Mouse (Mus musculus) retina, adult 2 months (tissue): Measurements from ENCODE around the gene Grb10.

Experiments
- DNase-seq: peaks from one replicate; pipeline ENCODE4 v3.0.0-alpha.2; 2012; ENCODE audit warnings: low read depth, low spot score

Grb10 gene

GRCm38 (mm10) chr11:12038470-12038985, at the start of gene Grb10:
Gene Grb10 (minus strand): TSS chr11:12038683.
- DNase-seq = no peak

- no peak for DNase-seq
Observed at GRCm38 (mm10) chr11:12081638-12082037, 43.2 kb upstream of the Grb10 start.

GRCm38 (mm10) chr11:12079231-12079630, 40.7 kb upstream of the Grb10 start:
- no peak for DNase-seq

- no peak for DNase-seq
Observed at GRCm38 (mm10) chr11:12075449-12075848, 37.0 kb upstream of the Grb10 start.

- no peak for DNase-seq
Observed at GRCm38 (mm10) chr11:12073394-12074226, 35.1 kb upstream of the Grb10 start.

GRCm38 (mm10) chr11:12072322-12072721, 33.8 kb upstream of the Grb10 start:
- DNase-seq = no peak

GRCm38 (mm10) chr11:12059005-12059404, 20.5 kb upstream of the Grb10 start:
- no peak for DNase-seq

- DNase-seq = no peak
Observed at GRCm38 (mm10) chr11:12048547-12049327, 10.3 kb upstream of the Grb10 start.

GRCm38 (mm10) chr11:12048135-12048534, 9.7 kb upstream of the Grb10 start:
- no peak for DNase-seq

- DNase-seq = no peak
Observed at GRCm38 (mm10) chr11:12044245-12044644, 5.8 kb upstream of the Grb10 start.

GRCm38 (mm10) chr11:12041787-12042186, 3.3 kb upstream of the Grb10 start:
- no peak for DNase-seq

GRCm38 (mm10) chr11:12041379-12041778, 2.9 kb upstream of the Grb10 start:
- no peak for DNase-seq

GRCm38 (mm10) chr11:12040391-12040790, 1.9 kb upstream of the Grb10 start:
- DNase-seq = no peak

- no peak for DNase-seq
Observed at GRCm38 (mm10) chr11:12039748-12040147, 1.3 kb upstream of the Grb10 start.

- no peak for DNase-seq
Observed at GRCm38 (mm10) chr11:12039098-12039497, 615 bp upstream of the Grb10 start.

- DNase-seq = no peak
Observed at GRCm38 (mm10) chr11:12037689-12038469, 604 bp downstream of the Grb10 start.

- no peak for DNase-seq
Observed at GRCm38 (mm10) chr11:12037075-12037686, 1.3 kb downstream of the Grb10 start.

- no peak for DNase-seq
Observed at GRCm38 (mm10) chr11:12035916-12036910, 2.3 kb downstream of the Grb10 start.

- no peak for DNase-seq
Observed at GRCm38 (mm10) chr11:12035324-12035723, 3.2 kb downstream of the Grb10 start.

GRCm38 (mm10) chr11:12034781-12035180, 3.7 kb downstream of the Grb10 start:
- DNase-seq = no peak
